Mouse (Mus musculus): ENCODE measurements at regions not wholly inside any gene's neighbourhood (a gene's known extent, or its start where the extent isn't known, plus 50 kb on each side); places are given as distances from the start of the nearest gene placed in this dataset.

DNA sequence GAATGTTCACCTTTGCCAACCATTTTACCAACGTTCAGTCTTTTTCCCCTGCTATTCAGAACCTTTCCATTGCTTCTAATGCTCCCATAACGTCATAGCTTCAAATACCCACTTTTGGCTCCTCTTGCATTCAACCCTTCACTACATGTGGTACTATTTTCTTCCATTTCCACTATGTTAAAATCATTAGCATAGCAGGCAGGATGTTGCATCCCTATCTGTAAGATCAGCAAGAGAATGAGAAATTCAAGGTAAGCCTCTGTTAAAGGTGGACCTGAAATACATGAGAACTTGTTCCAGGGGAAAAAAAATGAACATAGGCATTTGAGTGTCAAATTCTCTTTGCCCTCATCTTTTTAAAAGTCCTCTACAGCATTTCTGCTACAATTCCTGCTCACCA is 1284.7 kb upstream of the Gm7489 start:
- Histone ChIP-seq H3K9me3 (ENCODE audit: control insufficient read depth, low read length) (no peaks in the 10 kb centered on the region), H3K36me3 (ENCODE audit: control insufficient read depth, insufficient read depth, low read length) (no peaks in the 10 kb centered on the region), H3K27me3 (ENCODE audit: control insufficient read depth, insufficient read depth, low read length) (no peaks in the 10 kb centered on the region), H3K27ac (ENCODE audit: low read depth, low read length) (no peak overlapping the region), H3K4me3 (ENCODE audit: low read depth, low read length) (no peak overlapping the region), H3K4me2 (ENCODE audit: low read depth, low read length, severe bottlenecking) (no peak overlapping the region), H3K4me1 (replicated peaks; ENCODE audit: control insufficient read depth, insufficient read depth, low read length) (no peaks in the 10 kb centered on the region), H3K9ac (ENCODE audit: low read length) (no peak overlapping the region)
- ATAC-seq (replicated peaks; ENCODE audit: low FRiP score) (no peak), DNase-seq (ENCODE audit: low spot score) (no peak)
- WGBS, result 59% methylated on average over 2 of the region's 2 CpGs

DNA sequence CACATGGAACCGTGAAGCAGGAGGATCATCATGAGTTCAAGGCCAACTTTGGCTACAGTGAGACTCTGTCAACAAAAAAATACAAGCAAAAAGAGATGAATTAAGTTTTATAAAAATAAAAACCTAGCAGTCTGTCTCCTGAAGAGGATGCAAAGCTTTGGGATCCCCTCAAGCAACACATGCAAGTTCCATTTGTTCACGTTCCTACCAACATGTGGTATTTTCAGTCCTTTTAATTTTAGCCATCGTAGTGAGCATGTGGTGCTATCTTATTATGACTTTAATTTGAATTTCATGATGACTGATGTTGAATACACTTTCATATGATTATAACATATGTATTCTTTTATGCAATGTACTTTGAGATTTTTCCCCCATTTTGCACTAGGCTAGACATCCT is 1244.9 kb upstream of the Gm7489 start:
- Histone ChIP-seq H3K27ac (ENCODE audit: low read depth, low read length) (no peak overlapping the region), H3K27me3 (ENCODE audit: control insufficient read depth, insufficient read depth, low read length) (no peaks in the 10 kb centered on the region), H3K4me3 (ENCODE audit: low read depth, low read length) (no peak overlapping the region), H3K4me2 (ENCODE audit: low read depth, low read length, severe bottlenecking) (no peak overlapping the region), H3K9ac (ENCODE audit: low read length) (no peak overlapping the region), H3K36me3 (ENCODE audit: control insufficient read depth, insufficient read depth, low read length) (no peaks in the 10 kb centered on the region), H3K9me3 (ENCODE audit: control insufficient read depth, low read length) (no peaks in the 10 kb centered on the region), H3K4me1 (replicated peaks; ENCODE audit: control insufficient read depth, insufficient read depth, low read length) (no peaks in the 10 kb centered on the region)
- ATAC-seq (replicated peaks; ENCODE audit: low FRiP score) (no peak), DNase-seq (ENCODE audit: low spot score) (no peak)
- WGBS, result 83% methylated on average over 3 of the region's 3 CpGs

DNA sequence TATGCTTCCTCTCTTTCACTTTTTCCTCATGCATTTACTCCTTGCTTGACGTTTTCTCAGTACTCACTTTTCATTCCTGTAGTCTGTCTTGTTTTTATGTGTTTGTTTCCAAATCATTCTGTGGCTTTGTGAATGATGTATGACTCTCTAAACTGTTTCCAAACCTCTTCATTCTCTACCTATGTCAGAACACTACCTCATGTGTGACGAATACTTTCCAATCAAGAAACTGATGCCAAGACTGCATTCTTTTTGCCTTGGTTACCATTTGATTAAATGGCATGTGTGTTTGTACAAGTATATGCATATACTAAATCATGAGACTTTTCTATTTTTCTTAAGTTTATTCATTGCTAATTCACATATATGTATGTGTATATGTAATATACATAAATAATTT is 1238.7 kb upstream of the Gm7489 start:
- Histone ChIP-seq H3K9me3 (ENCODE audit: control insufficient read depth, low read length) (no peaks in the 10 kb centered on the region), H3K4me1 (replicated peaks; ENCODE audit: control insufficient read depth, insufficient read depth, low read length) (no peaks in the 10 kb centered on the region), H3K9ac (ENCODE audit: low read length) (no peak overlapping the region), H3K4me2 (ENCODE audit: low read depth, low read length, severe bottlenecking) (no peak overlapping the region), H3K27me3 (ENCODE audit: control insufficient read depth, insufficient read depth, low read length) (no peaks in the 10 kb centered on the region), H3K4me3 (ENCODE audit: low read depth, low read length) (no peak overlapping the region), H3K27ac (ENCODE audit: low read depth, low read length) (no peak overlapping the region), H3K36me3 (ENCODE audit: control insufficient read depth, insufficient read depth, low read length) (no peaks in the 10 kb centered on the region)
- 82% methylated on average over 2 of the region's 2 CpGs for WGBS
- DNase-seq (ENCODE audit: low spot score), result no peak
- no peak for ATAC-seq (replicated peaks; ENCODE audit: low FRiP score)

DNA sequence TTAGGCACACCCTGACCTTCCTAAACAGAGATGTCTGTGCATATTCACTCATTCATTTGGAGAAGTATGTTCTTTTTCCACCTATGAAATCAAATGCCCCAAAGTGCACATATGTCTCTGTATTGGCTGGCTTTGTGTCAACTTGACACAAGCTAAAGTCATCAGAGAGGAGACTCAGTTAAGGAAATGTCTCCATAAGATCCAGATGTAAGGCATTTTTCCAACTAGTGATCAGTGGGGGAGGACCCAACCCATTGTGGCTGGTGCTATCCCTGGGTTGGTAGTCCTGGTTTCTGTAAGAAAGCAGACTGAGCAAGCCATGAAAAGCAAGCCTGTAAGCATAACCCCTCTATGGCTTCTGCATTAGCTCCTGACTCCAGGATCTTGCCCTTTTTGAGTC is 1226.8 kb upstream of the Gm7489 start:
- H3K36me3 ChIP-seq (ENCODE audit: control insufficient read depth, insufficient read depth, low read length), result no peaks in the 10 kb centered on the region
- H3K4me2 ChIP-seq (ENCODE audit: low read depth, low read length, severe bottlenecking), result no peak overlapping the region
- H3K9ac ChIP-seq (ENCODE audit: low read length), result no peak overlapping the region
- no peak for DNase-seq (ENCODE audit: low spot score)
- no peaks in the 10 kb centered on the region for H3K27me3 ChIP-seq (ENCODE audit: control insufficient read depth, insufficient read depth, low read length)
- H3K4me3 ChIP-seq (ENCODE audit: low read depth, low read length), result no peak overlapping the region
- H3K4me1 ChIP-seq (replicated peaks; ENCODE audit: control insufficient read depth, insufficient read depth, low read length), result no peaks in the 10 kb centered on the region
- no peaks in the 10 kb centered on the region for H3K9me3 ChIP-seq (ENCODE audit: control insufficient read depth, low read length)
- H3K27ac ChIP-seq (ENCODE audit: low read depth, low read length), result no peak overlapping the region
- ATAC-seq (replicated peaks; ENCODE audit: low FRiP score), result no peak
